In genomic region chr17:6702625-6703221, GRCm38 (mm10) we compare ENCODE assay signal across 4 mouse cellular contexts. TPM values are rescaled to one million over a fixed set of nuclear protein-coding genes. Genes with fewer than 3 reads are reported as not detected.
"Had no signal": no experiment of that assay in that cellular context is flagged by ENCODE, and none has a peak within 500 bp of the region (broad histone marks: within the 10 kb centered on the region; RNA-seq: fewer than 3 reads in every experiment).

No protein-coding gene starts in this region.

RNA-seq across cellular contexts. Expression of gene Sytl3, which starts 43.8 kb away (rescaled TPM):
- total RNA-seq: layer of hippocampus, adult 18-20 months; layer of hippocampus, postnatal 36 days had no signal
- polyA plus RNA-seq: limb, embryonic 11.5 days; liver, embryonic 12.5 days had no signal
